Mouse (Mus musculus) left cerebral cortex, postnatal 25 days (tissue): ENCODE measurements around the gene Esyt2. TPM values are rescaled to one million over a fixed set of nuclear protein-coding genes. Genes with fewer than 3 reads are reported as not detected.

Experiments used
- DNase-seq, 2 experiments: peaks; one replicate each; pipeline ENCODE4 v3.0.0; 2022; ENCODE audit warnings: low spot score in 2 of 2, mixed read lengths in 1 of 2
- intact Hi-C: fragments of 180-260 bp; cut with DNase I; formaldehyde crosslinking; loops from one replicate; pipeline ENCODE4 v1.15.1; 2025
- total RNA-seq, 2 experiments: library from RNA; stranded (reverse); gene quantifications; 2 replicates each; pipeline ENCODE4 v1.2.3; 2021

The Esyt2 gene
- total RNA-seq, 2 experiments from 2014 or later = 56.2 to 60.2 TPM

- intact Hi-C loops = no loop called here
- DNase-seq = no peak
Observed at GRCm38 (mm10) chr12:116340160-116340559, 59.2 kb downstream of the Esyt2 start.

- DNase-seq = no peak
- intact Hi-C loops = no loop called here
Observed at GRCm38 (mm10) chr12:116348755-116349286, 67.8 kb downstream of the Esyt2 start.

- no peak for DNase-seq
- intact Hi-C loops = no loop called here
Observed at GRCm38 (mm10) chr12:116349376-116349775, 68.4 kb downstream of the Esyt2 start.

- DNase-seq = no peak
- intact Hi-C loops = no loop called here
Observed at GRCm38 (mm10) chr12:116351022-116351421, 70.0 kb downstream of the Esyt2 start.

DNA sequence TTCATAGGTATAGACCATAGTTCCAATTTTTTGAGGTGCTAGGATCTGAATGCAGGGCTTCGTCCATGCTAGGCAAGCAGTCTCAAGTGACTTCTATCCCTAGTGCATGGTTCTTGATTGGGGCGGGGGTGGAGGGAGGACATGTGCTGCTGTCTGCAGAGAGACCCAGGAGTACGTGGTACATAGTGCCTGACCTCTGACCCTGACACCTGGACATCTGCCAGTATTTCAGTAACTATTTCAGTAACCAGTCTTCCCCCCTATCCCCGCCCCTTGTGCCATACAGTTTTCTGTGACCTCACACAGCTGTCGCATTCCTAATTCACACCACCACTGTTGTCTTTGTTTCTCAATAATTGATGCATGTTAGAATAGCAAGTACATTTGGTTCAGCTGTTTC is 71.4 kb downstream of the Esyt2 start:
- no peak for DNase-seq
- intact Hi-C loops = no loop called here

GRCm38 (mm10) chr12:116354694-116355093 is 73.7 kb downstream of the Esyt2 start:
- no peak for DNase-seq
- intact Hi-C loops = no loop called here

GRCm38 (mm10) chr12:116362091-116362490 is 81.1 kb downstream of the Esyt2 start:
- intact Hi-C loops = no loop called here
- no peak for DNase-seq

GRCm38 (mm10) chr12:116366900-116367299 is 85.9 kb downstream of the Esyt2 start:
- intact Hi-C loops = no loop called here
- DNase-seq = no peak

DNA sequence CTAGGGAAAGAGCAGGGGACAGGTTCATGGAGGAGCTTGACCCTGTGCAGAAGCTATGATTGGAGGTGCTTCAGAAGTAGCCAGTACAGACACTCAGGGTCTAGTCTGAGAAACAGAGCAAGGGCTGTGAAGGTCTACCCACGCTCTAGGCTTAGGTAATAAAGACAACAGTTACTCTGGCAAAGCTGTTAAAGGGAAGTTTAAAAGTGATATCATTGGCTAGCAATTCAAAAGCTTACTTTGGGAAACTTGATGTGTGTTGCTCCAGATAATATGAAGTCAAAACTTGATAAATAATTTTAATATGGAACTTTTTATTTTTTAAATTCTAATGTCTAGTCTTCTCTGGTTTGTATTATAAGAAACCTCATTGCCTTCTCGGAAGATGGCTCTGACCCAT is 86.3 kb downstream of the Esyt2 start:
- intact Hi-C loops = no loop called here
- DNase-seq = no peak

DNA sequence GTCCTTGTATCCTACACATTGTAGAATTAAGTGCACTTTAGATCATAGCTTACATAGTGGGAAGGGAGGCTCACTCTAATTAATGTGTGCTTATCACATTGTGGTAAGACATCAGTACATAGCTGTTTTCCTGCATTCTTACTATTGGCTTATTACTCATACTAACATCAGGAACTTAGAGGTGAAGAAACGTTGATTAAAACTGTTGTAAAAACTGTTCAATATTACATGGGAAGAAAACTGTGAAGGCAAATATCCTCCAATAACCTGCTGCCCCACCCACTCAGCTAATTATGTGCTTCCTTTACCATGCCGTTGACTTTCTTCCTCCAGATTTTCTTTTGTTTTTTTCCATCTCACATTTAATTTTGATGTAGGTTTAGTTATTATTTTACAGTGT is 87.9 kb downstream of the Esyt2 start:
- intact Hi-C loops = no loop called here
- DNase-seq = no peak

GRCm38 (mm10) chr12:116383101-116383500 is 102.1 kb downstream of the Esyt2 start:
- intact Hi-C loops = no loop called here

DNA sequence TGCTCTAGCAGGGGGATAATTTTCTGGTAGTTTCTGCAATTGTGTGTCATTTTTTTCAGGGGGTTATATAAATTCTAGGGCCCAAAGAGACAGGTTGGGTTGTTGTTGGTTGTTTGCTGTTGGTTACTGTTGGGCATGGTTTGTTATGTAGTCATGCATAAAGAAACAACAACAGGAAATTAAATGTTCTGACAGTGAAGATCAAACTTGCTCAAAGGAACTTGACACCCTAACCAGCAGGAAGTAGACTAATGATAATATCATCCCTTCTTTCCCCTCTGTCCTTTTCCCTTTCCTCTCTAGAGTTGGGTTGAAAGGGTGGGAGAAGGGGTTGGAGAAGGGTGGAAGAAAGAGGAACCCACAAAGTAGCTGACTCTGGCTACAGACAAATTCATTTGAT is 103.0 kb downstream of the Esyt2 start:
- intact Hi-C loops = no loop called here
- DNase-seq = no peak

More at GRCm38 (mm10) chr12:116383101-116383500, 102.1 kb downstream of the Esyt2 start:
- DNase-seq = no peak

DNA sequence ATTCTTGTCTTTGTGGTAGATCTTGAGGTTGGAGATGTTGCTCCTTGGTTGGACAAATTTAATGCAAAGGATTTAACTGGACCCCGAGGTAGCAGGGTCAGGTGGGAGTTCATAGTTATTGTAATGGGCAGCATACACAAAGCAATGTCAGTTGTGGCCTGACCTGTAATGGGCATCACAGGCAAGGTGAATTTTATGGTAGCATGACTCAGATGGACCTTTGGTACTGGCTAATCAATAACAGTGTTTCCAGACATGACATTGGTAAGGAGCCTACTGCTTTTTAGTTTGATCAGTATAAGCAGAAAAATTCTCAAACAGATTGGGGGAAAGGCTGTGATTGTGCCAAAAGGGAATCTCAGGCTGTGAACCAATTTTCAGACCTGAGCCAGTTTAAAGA is 105.8 kb downstream of the Esyt2 start:
- intact Hi-C loops = no loop called here
- no peak for DNase-seq

DNA sequence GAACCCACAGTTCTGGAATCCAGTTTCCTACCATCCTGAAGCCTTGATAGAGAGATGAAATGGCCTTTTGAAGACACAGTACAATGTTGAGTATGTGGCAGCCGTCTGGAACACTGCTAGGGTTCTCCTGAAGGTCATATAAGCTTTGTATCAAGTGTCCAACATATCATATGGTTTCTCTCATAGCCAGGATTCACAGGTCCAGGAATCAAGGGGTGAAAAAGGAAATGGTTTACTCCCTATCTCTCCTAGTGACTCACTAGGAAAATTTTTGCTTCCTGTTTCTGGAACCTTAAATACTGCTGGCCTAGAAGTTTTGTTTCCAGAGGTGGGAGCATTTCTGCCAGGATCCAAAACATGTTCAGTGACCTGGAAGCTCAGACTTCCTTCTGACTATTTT is 108.9 kb downstream of the Esyt2 start:
- intact Hi-C loops = no loop called here
- no peak for DNase-seq

- intact Hi-C loops = no loop called here
- DNase-seq = no peak
Observed at GRCm38 (mm10) chr12:116394327-116394726, 113.3 kb downstream of the Esyt2 start.

GRCm38 (mm10) chr12:116395312-116395711 is 114.3 kb downstream of the Esyt2 start:
- intact Hi-C loops = no loop called here
- no peak for DNase-seq

- intact Hi-C loops = no loop called here
- DNase-seq = no peak
Observed at GRCm38 (mm10) chr12:116396072-116396695, 115.2 kb downstream of the Esyt2 start.

DNA sequence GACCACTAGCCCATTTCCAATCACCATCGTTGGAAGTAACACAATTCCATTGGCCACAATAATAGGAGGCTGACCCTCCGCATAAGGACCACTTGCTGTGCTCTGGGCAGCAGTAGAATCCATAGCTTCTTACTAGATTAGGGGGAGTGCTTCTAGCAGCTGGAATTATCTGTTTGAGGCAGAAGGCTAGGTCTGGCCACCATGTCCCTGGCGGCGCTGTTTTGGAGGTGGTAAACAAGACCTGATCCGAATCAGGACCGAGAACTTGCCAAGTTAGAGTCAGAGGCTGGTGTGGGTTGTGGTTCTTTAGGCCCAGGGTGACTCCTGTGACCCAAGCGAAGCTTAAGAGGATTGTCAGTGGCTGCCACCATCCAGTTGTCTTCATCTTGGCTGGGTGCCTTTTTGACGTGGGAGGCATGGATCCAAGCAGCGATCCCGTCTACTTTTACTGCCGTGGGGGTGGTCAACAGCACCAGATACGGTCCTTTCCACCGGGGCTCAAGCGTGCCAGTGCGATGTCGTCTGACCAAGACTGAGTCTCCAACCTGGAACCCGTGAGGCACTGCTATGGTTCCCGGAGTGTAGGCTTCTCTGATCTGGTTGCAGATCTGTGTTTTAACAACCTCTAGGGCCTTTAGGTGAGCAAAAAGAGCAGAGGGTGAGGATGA is 123.2 kb downstream of the Esyt2 start:
- DNase-seq = peak in 1 of 2 experiments; percentile 15
- intact Hi-C loops = no loop called here

DNA sequence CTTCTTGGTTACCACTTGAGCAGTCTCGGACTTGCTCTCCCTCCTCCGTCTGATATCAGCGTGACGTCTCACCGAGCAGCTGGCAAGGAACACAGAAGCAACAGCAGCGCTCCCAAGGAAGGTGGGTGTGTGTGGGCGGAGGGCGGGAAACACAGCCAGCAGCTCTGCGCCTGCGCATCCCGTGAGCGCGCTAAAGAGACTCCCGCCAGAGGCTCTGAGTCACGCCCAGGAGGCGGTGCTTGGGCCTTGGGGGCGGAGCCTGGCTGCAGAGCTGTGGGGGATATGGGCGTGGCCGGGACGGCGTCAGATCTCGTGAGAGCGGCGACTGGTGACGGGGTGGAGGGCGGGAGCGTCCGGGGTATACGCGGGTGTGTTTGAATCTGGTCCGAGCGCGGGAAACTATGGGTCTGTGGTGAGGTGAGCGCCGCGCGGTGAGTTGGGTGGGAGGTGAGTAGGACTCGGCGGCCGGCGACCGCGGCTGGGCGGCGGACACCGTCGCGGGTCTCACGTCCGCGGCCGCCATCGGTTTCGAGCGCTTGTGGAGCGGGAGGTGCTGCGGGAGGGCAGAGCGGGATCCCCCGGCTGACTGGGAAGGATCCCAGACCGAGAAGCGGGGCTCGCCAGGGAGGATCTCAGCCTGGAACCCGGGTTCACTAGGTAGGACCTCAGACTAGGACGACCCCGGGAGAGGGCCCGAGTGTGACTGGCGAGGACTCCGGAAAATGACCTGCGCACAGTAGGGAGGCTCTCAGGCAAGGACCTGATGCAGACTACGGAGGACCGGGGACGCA is 124.2 kb downstream of the Esyt2 start, which contains the start of gene Ncapg2:
Gene Ncapg2 (plus strand): TSS at position 358 of the 791 bp plus-strand sequence.
- intact Hi-C loops = loop anchor here (5.0 kb wide), 1 partner anchor 123 kb away; the partner anchor contains the start of gene Esyt2
- peak; percentile 98 for DNase-seq

DNA sequence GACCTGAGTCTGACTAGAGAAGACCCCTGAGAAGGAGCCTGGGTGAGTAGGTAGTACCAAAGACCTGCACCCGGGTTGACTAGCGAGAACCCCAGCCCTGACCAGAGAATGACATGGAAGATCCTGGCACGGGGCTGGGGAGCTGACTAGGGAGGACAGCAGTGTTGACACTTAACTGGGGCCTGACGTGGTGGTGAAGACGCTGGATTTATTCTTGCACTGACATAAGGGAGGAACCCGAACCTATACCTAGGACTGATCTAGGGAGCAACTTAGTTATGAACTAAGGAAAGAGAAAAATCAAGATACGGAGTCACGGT is 124.8 kb downstream of the Esyt2 start:
- no peak for DNase-seq
- intact Hi-C loops = loop anchor here (5.0 kb wide), 1 partner anchor 123 kb away; the partner anchor contains the start of gene Esyt2
